Mouse (Mus musculus) embryonic facial prominence, embryonic 13.5 days (tissue): ENCODE measurements around the gene Ltb. TPM values are rescaled to one million over a fixed set of nuclear protein-coding genes. Genes with fewer than 3 reads are reported as not detected.
A peak's percentile ranks its signal among the peaks of the same experiment; 100 is the strongest.

Experiments
- ATAC-seq: fragments of 200-750 bp; cut with Nextera tagmentation; 2 replicates; pipeline ENCODE4 v1.8.0; 2017; ENCODE audit warnings: low read depth; ENCODE audit not compliant: insufficient number of reproducible peaks, insufficient read depth, low FRiP score, low TSS enrichment
- H3K27ac ChIP-seq: fragments of 300-500 bp; sonication (generic); 2 replicates; pipeline ENCODE4 v1.5.1; 2015; ENCODE audit warnings: moderate library complexity, mild to moderate bottlenecking, inconsistent platforms
- H3K27me3 ChIP-seq: fragments of 300-500 bp; sonication (generic); 2 replicates; pipeline ENCODE4 v1.6.1; 2015; ENCODE audit warnings: mild to moderate bottlenecking, inconsistent platforms
- H3K36me3 ChIP-seq: fragments of 300-500 bp; sonication (generic); 2 replicates; pipeline ENCODE4 v1.6.1; 2015; ENCODE audit warnings: mild to moderate bottlenecking, inconsistent platforms
- H3K4me1 ChIP-seq: fragments of 300-500 bp; sonication (generic); 2 replicates; pipeline ENCODE4 v1.6.1; 2015; ENCODE audit warnings: inconsistent platforms
- H3K4me2 ChIP-seq: fragments of 300-500 bp; sonication (generic); 2 replicates; pipeline ENCODE4 v1.6.1; 2015; ENCODE audit warnings: moderate library complexity, mild to moderate bottlenecking, inconsistent platforms
- H3K4me3 ChIP-seq: fragments of 300-500 bp; sonication (generic); 2 replicates; pipeline ENCODE4 v1.5.1; 2015; ENCODE audit warnings: mild to moderate bottlenecking, inconsistent platforms
- H3K9ac ChIP-seq: fragments of 300-500 bp; sonication (generic); 2 replicates; pipeline ENCODE4 v1.6.1; 2015; ENCODE audit warnings: mild to moderate bottlenecking, inconsistent platforms
- H3K9me3 ChIP-seq: fragments of 300-500 bp; sonication (generic); 2 replicates; pipeline ENCODE4 v1.6.1; 2016; ENCODE audit warnings: inconsistent platforms
- WGBS: fragments of 180-500 bp; shearing (Covaris S2); methylation state at CpG from one replicate; pipeline ENCODE4 v1.1.7; 2015; ENCODE audit warnings: mixed read lengths; 5-methylcytosine and 5-hydroxymethylcytosine counted together
- microRNA-seq: library from miRNA; unstranded; fragments of <30 nt; microRNA quantifications from one replicate; pipeline ENCODE4, GENCODE M21; 2016
- polyA plus RNA-seq: library from polyadenylated mRNA; unstranded; fragments of >200 nt; fragmentation: Nextera tagmentation; extraction: Ambion mirVana; gene quantifications from 2 replicates; pipeline ENCODE4 v1.2.1, GENCODE M21; 2015

Ltb gene
- polyA plus RNA-seq, 1 experiment from 2014 or later, result 2.1 TPM

DNA sequence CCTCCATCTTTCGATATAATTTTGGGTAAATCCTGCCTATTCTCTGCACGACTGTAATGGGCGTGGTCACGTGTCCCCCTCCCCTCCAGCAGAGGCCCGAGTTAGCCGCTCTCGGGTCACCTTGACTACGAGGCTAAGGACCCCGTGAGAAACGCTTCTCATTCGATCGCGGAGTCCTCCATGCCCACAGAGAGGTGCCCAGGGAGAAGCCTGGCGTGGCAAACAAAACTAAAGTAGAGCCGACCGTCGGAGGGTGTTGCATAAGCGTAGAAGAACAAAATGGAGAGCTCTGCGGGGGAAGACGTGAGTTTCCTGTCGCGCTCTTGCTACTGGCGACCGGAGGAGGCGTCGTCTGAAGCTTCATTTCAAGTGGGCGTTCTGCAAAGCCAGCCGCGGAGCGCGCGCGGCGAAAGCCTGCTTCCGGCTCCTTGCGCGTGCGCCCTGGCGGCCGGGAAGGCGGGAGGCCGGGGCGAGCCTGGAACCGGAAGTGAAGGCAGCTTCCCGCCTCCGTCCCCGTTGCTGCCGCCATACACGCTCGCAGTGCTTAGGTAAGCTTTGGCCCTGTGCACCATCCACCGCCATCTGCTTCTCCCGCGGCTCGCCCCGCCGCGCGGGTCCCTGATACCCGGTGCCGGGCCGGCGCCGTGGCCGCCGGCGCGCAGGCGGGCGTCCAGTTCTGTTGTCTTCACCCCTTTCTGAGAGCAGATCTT lies 47.2 kb downstream of the Ltb start, which contains the start of gene Ddx39b:
Gene Ddx39b (plus strand): TSS at position 442 of the 710 bp plus-strand sequence.
- Histone ChIP-seq H3K4me2 (peak within 1 kb of the TSS; percentile 94), H3K36me3 (peaks cover 40% of the 10 kb centered on the region), H3K9me3 (no peaks in the 10 kb centered on the region), H3K4me3 (peak within 1 kb of the TSS; percentile 95), H3K27me3 (no peaks in the 10 kb centered on the region), H3K9ac (peak within 1 kb of the TSS; percentile 100), H3K4me1 (peaks cover 44% of the 10 kb centered on the region), H3K27ac (peak within 1 kb of the TSS; percentile 99)
- under 1% methylated on average over 69 of the region's 69 CpGs for WGBS
- ATAC-seq, result peak; percentile 90

DNA sequence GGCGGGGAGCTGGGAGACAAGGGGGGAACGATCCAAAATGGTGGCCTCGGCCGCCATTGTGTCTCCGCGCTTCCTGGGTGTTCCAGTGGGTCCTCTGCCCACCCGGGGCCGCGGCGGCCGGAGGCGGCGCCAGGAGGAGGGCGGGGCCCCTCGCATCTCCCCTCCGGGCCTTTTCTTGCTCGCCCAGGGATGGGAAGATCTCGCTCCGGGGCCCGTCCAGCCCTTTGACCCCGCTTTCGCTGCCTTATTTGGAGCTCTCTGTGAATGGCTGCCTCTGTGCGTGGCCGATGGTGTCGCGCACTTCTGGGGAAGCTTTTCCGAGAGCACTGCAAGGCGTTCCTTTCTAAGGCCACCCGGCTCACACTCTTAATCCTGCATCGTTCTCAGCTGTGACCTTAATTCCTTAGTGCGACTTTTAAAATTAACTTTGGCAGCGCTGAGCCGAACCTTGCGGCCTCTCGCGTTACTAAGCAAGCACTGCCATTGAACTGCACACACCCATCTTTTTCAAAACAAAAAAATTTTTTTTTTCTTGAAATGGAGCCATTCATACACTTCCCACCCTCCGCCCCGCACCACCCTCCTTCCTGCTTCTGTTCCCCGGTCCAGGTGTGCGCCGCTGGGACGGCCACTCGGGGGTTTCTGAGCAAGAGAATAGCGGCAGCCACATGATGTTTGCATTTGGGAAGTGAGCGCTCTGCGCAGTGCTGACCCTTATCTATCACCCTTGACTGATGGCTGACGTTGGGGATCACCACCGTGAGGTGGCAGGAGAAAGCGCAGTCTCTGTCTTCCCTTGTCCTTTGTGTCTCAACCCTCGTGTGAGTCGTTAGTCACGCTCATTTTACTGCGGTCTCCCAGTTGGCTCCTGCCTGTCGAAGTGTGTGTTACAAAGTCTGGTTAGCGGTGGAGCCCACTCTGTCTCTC lies 48.0 kb downstream of the Ltb start:
- H3K9me3 ChIP-seq, result no peaks in the 10 kb centered on the region
- peak; percentile 1; the same call in 1 of the 2 replicates for ATAC-seq
- no peaks in the 10 kb centered on the region for H3K27me3 ChIP-seq
- peaks cover 48% of the 10 kb centered on the region for H3K36me3 ChIP-seq
- H3K9ac ChIP-seq, result peak overlapping the region; percentile 100
- H3K27ac ChIP-seq, result peak overlapping the region; percentile 99
- WGBS, result under 1% methylated on average over 55 of the region's 55 CpGs
- H3K4me3 ChIP-seq, result peak overlapping the region; percentile 95
- H3K4me1 ChIP-seq, result peaks cover 41% of the 10 kb centered on the region
- peak overlapping the region; percentile 94 for H3K4me2 ChIP-seq

DNA sequence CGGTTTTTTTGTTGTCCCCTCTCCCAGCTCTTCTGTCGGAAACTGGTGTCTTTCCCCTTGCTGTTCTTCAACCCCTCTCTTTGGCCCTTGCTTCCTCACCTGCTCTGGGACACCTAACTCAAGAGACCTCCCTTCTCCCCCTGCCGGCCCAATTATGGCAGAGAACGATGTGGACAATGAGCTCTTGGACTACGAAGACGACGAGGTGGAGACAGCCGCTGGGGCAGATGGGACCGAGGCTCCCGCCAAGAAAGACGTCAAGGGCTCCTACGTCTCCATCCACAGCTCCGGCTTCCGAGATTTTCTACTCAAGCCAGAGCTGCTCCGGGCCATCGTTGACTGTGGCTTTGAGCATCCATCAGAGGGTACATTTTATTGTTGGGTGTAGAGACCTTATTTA lies 48.8 kb downstream of the Ltb start:
- ATAC-seq, result no peak
- Histone ChIP-seq H3K27ac (peak overlapping the region; percentile 99; the same call in 1 of the 2 replicates), H3K4me2 (peak overlapping the region; percentile 94), H3K9me3 (no peaks in the 10 kb centered on the region), H3K36me3 (peaks cover 51% of the 10 kb centered on the region), H3K4me1 (peaks cover 41% of the 10 kb centered on the region), H3K9ac (peak overlapping the region; percentile 100), H3K4me3 (peak overlapping the region; percentile 95), H3K27me3 (no peaks in the 10 kb centered on the region)
- WGBS, result 4% methylated on average over 16 of the region's 16 CpGs

DNA sequence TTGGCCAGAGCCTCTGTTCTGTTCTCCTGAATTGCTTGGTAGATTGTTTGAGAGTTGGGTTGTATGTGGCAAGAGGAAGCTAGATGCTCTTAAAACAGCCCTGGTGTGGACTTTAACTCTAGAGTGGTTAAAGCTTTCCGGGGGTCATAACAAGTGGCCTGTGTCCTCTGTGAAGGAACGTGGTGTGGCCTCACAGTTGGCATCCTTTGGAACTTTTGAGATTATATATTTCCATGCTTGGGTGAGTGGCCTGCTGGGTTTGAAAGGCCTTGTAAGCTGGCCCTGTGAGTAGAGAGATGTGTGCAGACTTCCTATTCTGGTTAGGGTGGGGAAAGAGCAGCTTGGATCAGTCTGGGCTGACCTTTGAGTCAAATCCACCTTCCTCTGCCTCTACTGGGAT lies 50.8 kb downstream of the Ltb start:
- Histone ChIP-seq H3K4me1 (peaks cover 41% of the 10 kb centered on the region), H3K9ac (peak overlapping the region; percentile 100), H3K27me3 (no peaks in the 10 kb centered on the region), H3K9me3 (no peaks in the 10 kb centered on the region), H3K27ac (no peak overlapping the region; the same call in 1 of the 2 replicates), H3K4me2 (peak overlapping the region; percentile 94), H3K36me3 (peaks cover 70% of the 10 kb centered on the region), H3K4me3 (peak overlapping the region; percentile 95)
- WGBS, result 80% methylated on average over 2 of the region's 2 CpGs
- ATAC-seq, result no peak

Small RNAs within 50 kb of the gene (microRNA-seq; reads per million reads assigned to microRNA genes)
- gene Mir6973a, result not detected
- not detected for gene Mir6974
- 1.1 reads per million for gene Mir6975

Other genes with a start within 250 kb of the Ltb start
- gene Hspa1b, start 235.2 kb upstream of the Ltb start, polyA plus RNA-seq, result 0.53 and 0.87 TPM in 2 replicates
- not detected in 2 replicates for gene Gm20481, start 224.5 kb upstream of the Ltb start, polyA plus RNA-seq
- 5.8 and 6.1 TPM in 2 replicates for gene Hspa1a, start 222.3 kb upstream of the Ltb start, polyA plus RNA-seq
- 0.77 and 0.85 TPM in 2 replicates for gene Hspa1l, start 221.7 kb upstream of the Ltb start, polyA plus RNA-seq
- 190 and 227 TPM in 2 replicates for gene Lsm2, start 212.6 kb upstream of the Ltb start, polyA plus RNA-seq
- gene Vars, start 193.5 kb upstream of the Ltb start, polyA plus RNA-seq, result 102 and 112 TPM in 2 replicates
- gene Vwa7, start 177.9 kb upstream of the Ltb start, polyA plus RNA-seq, result 0.33 and 0.38 TPM in 2 replicates
- gene Sapcd1, start 166.4 kb upstream of the Ltb start, polyA plus RNA-seq, result 14.2 and 19.5 TPM in 2 replicates
- 3.5 and 3.6 TPM in 2 replicates for gene Msh5, start 147.7 kb upstream of the Ltb start, polyA plus RNA-seq
- gene Clic1, start 144.5 kb upstream of the Ltb start, polyA plus RNA-seq, result 243 and 254 TPM in 2 replicates
- 358 and 374 TPM in 2 replicates for gene Ddah2, start 135.4 kb upstream of the Ltb start, polyA plus RNA-seq
- gene Ly6g6c, start 129.1 kb upstream of the Ltb start, polyA plus RNA-seq, result 0.87 and 1.0 TPM in 2 replicates
- gene Mpig6b, start 128.3 kb upstream of the Ltb start, polyA plus RNA-seq, result 0.77 and 0.89 TPM in 2 replicates
- gene Ly6g6e, start 117.5 kb upstream of the Ltb start, polyA plus RNA-seq, result 4.3 and 4.9 TPM in 2 replicates
- 0.77 and 1.3 TPM in 2 replicates for gene Ly6g6d, start 116.4 kb upstream of the Ltb start, polyA plus RNA-seq
- 0.18 and 0.23 TPM in 2 replicates for gene Ly6g6f, start 108.8 kb upstream of the Ltb start, polyA plus RNA-seq
- gene Abhd16a, start 105.2 kb upstream of the Ltb start, polyA plus RNA-seq, result 89.6 and 90.1 TPM in 2 replicates
- gene Ly6g5c, start 86.2 kb upstream of the Ltb start, polyA plus RNA-seq, result not detected in 2 replicates
- gene Ly6g5b, start 79.0 kb upstream of the Ltb start, polyA plus RNA-seq, result 1.1 and 1.6 TPM in 2 replicates
- gene Gpank1, start 73.0 kb upstream of the Ltb start, polyA plus RNA-seq, result 21.1 and 24.1 TPM in 2 replicates
- gene Csnk2b, start 72.4 kb upstream of the Ltb start, polyA plus RNA-seq, result 278 and 298 TPM in 2 replicates
- 10.9 and 12.3 TPM in 2 replicates for gene D17H6S53E, start 68.1 kb upstream of the Ltb start, polyA plus RNA-seq
- gene Apom, start 62.4 kb upstream of the Ltb start, polyA plus RNA-seq, result 0.28 and 8.7 TPM in 2 replicates
- 65.1 and 67.8 TPM in 2 replicates for gene Bag6, start 59.3 kb upstream of the Ltb start, polyA plus RNA-seq
- 193 and 244 TPM in 2 replicates for gene Prrc2a, start 29.5 kb upstream of the Ltb start, polyA plus RNA-seq
- 8.1 and 9.8 TPM in 2 replicates for gene Aif1, start 18.4 kb upstream of the Ltb start, polyA plus RNA-seq
- gene Lst1, start 6.0 kb upstream of the Ltb start, polyA plus RNA-seq, result 13.1 and 16.1 TPM in 2 replicates
- gene Tnf, start 7.6 kb downstream of the Ltb start, polyA plus RNA-seq, result 0.37 TPM in 1 of 2 replicates, not detected in the other
- 0.24 TPM in 1 of 2 replicates, not detected in the other for gene Lta, start 10.9 kb downstream of the Ltb start, polyA plus RNA-seq
- not detected in 2 replicates for gene Gm16181, start 26.4 kb downstream of the Ltb start, polyA plus RNA-seq
- gene Atp6v1g2, start 39.2 kb downstream of the Ltb start, polyA plus RNA-seq, result 3.9 and 4.1 TPM in 2 replicates
- gene Nfkbil1, start 41.4 kb downstream of the Ltb start, polyA plus RNA-seq, result 10.4 and 12.0 TPM in 2 replicates
- gene Ddx39b, start 47.3 kb downstream of the Ltb start, polyA plus RNA-seq, result 498 and 543 TPM in 2 replicates
- 28.7 and 30.7 TPM in 2 replicates for gene H2-D1, start 68.3 kb downstream of the Ltb start, polyA plus RNA-seq
- not detected in 2 replicates for gene H2-Q1, start 126.0 kb downstream of the Ltb start, polyA plus RNA-seq
- 1.2 TPM in 1 of 2 replicates, not detected in the other for gene H2-Q2, start 147.8 kb downstream of the Ltb start, polyA plus RNA-seq
- 1.6 and 2.1 TPM in 2 replicates for gene H2-Q4, start 185.2 kb downstream of the Ltb start, polyA plus RNA-seq
- 0.28 and 0.55 TPM in 2 replicates for gene H2-Q6, start 230.4 kb downstream of the Ltb start, polyA plus RNA-seq
- 1.6 and 3.3 TPM in 2 replicates for gene H2-Q7, start 244.7 kb downstream of the Ltb start, polyA plus RNA-seq